Mouse (Mus musculus): ENCODE measurements around the gene Tnc. TPM values are rescaled to one million over a fixed set of nuclear protein-coding genes. Genes with fewer than 3 reads are reported as not detected.
A peak's percentile ranks its signal among the peaks of the same experiment; 100 is the strongest.

The Tnc gene
- total RNA-seq (2021) = 10 to 100 TPM; 25.7 to 52.9 TPM
- long read RNA-seq, experiment 1, full-length matches to known transcripts = 12 of 51 reads
- long read RNA-seq, experiment 1, partial matches to known transcripts = 12 of 51 reads
- long read RNA-seq, experiment 1, other reads (novel, unspliced or antisense) = 27 of 51 reads
- long read RNA-seq, experiment 2, full-length matches to known transcripts = 1 of 42 reads
- long read RNA-seq, experiment 2, partial matches to known transcripts = 10 of 42 reads
- long read RNA-seq, experiment 2, other reads (novel, unspliced or antisense) = 31 of 42 reads

DNA sequence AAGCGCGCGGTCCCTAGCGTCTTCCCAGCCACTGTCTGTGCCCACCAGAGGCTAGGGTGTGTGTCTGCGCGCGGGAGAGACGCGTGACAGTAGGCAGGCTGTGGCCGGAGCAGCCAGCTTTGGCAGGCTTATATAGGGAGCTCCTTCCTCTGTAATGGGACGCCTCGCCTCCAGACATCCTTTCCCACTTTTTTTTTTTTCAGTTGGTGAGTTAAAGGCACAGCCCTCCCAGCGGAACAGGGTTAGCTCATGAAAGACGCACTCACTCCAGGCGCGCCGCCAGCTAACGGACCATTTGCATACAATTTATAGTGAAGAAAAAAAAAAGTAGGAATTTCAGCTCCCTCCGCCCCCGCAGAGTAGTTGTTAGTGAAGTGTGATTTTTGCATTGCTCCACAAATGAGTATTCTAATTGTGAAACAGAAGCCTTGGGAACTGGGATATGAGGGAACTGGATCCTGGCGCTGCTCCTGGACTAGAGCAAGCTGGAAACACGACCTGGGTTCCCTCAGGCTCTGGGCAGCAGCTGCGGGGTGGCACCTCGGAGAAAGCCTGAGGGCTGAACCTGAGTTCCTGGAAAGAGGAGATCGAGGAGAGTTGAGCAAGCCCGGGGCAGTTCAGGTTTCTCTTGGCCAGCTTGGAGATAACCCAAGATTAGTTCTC, at the start of gene Tnc:
Tnc (minus strand) TSS at position 185 of the 663 bp plus-strand sequence.
- peak; percentile 59 for DNase-seq

DNA sequence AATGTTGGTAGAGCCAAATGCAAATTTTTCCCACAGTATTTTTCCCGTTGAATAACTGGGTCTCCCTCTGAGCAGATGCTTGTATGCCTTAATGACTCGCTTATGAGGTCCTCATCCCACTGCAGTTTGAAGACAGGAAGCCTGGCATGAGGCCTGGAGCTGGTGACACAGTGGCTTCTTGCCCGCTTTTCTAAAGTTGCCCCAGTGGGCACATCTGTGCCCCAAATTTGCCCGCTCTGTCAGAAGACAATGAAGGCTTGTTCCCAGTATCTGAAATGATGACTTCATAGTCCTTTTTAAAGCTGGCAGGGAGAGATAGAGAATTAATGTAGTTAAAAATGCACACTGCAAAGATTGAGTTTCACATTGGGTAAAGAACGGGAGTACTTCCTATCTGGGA, 47.4 kb upstream of the Tnc start:
- DNase-seq = peak; percentile 12

DNA sequence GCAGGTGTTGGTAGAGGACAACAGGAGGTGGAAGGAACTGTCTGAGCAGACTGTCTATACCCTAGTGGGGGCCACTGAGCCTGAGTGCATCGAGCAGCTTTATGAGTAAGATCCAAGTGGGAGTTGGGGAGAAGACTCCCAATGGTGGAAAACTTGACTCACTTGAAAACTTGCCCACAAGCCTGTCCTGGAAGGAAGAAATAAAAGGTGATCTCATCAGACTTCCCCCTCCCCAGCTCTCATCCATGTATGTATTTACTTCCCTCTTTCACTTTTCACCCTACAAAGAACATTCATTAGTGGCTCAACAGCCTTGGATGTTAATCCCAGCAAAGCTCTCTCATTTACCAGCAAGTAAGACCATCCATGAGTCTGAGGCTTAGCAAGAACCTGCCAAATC, 46.0 kb upstream of the Tnc start:
- DNase-seq = no peak

DNA sequence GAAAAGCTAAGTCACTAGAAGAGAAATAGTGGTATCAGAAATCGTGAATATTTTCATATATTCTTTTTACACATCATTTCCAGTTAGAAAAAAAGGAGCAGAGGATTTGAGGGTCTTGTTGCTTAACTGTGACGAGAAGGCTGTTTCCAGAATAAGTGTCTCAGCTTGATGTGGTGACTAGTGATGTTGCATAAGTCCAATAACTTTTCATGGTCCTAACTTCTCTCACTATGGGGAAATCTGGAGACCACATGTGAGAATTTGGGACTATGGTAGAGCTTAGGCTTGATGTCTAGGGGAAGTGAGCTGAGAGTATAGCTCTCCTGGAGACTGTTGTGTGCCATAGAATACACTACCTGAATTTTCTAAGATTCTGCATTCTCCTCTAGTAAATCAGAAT, 42.6 kb upstream of the Tnc start:
- no peak for DNase-seq

DNA sequence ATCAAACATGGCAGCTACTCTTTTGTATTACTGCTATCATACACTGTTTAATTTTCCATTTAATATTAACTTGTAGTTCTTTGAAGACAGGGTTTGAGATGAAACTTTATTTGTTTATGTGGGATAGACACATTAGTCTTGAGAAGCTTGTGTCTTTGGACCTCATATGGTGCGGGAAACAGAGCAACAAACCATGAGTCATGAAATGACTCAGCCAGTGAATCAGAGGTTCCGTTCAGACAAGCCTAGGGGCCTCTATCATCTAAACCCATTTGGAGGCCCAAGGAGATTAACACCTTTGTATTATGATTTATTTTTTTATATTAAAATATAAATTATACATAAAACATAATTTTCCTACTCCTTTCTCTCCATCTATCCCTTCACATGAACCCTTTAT, 40.9 kb upstream of the Tnc start:
- DNase-seq = no peak

DNA sequence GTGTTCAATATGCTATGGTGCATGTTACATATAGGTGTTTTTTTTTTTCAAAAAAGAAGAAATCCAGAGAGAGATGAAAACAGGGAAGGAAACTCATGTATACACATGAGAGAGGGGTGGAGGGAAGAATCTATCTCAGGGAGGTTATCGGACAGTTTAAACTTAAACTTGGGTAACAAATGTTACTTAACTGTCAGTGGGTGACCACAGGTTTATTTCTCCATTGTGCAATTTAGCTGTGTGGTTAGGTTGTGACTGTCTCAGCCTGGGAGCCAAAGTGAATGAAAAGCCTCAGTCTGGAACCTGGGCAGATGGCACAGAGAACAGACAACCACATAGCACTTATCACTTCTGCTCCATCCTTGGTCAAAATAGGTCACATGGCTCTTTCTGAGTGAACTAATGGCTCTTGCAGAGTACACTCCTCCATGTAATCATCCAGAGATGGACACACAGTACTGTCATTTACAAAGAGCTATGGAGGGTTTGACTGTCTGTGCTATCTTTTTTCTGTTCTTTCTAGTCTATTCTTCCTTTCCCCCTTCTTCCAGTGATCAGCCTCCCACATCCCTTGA, 39.3 kb upstream of the Tnc start:
- DNase-seq = no peak

DNA sequence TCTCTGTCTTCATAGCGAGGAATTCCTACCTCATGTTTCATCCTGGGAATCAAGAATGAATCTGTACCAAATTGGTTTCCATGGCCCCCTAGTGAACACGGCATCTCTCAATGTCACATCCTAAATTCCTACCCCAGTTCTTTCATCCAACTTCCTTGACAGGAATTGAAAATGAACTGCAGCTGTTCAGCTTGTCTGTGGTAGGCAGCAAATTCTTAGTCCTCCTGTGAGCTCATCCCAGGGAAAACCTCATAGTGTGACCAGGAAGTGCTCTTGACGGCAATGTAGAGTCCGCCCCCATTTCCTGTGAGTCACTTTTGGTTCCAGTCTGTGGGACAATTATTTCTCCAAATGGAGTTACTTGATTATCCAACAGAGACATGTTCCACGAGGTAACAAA, 37.0 kb upstream of the Tnc start:
- no peak for DNase-seq

DNA sequence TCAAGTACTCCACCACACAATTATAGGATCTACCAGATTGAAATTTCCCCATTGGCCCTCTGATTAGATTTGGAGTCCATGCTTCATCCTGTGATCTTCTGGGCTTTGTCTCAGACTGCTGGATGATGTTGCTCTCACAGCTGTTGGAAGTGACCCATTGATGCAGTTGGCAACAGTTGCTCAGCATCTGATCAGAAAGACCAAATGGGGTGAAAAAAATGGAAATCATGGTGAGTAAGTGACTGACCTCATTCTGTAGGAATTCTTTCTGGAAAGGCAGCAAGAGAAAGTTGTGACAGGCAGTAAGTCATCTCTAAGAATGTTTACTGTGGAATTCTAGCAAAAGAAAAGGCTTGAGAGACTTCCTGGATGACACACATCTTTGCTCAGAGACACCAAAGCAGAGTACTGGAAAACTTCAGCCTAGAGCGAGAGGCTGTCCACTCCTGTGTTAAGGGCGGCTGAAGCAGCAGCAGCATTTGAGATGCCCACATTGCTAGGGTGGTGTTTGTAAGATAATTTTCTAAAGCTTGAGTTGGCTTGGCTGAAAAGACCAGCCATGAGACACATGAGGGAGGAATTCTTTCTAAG, 31.3 kb upstream of the Tnc start:
- peak; percentile 13 for DNase-seq

DNA sequence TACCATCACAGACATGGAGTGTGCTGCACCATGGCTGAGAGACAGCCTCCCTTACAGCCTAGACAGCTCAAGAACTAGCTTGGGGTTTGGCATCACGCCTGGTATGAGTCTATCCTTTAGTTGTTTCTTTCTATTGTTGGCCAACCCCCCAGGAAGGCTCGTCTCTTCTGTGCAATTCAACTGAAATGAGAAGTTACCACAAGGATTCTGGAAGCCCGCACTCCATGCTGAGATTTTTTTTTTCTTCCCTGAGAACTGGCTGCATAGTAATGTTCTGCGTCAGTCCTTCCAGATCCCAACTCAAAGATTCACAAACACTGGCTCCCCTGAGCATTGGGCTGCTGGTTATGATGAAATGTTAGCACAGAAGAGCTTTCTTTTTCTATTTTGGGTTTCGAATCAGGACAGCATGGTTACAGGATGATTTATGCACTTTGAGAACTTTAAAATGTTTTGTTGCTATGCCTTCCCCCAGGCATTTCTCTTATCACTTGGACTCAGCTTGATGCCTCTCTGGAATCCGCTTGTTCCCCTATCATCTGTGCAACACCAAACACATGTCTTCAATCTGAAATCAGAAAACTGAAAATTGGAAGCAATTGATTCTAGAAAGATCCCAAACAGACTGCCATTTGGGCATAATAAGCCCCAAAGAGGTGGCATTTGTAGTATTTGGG, 29.7 kb upstream of the Tnc start:
- DNase-seq = peak; percentile 16

DNA sequence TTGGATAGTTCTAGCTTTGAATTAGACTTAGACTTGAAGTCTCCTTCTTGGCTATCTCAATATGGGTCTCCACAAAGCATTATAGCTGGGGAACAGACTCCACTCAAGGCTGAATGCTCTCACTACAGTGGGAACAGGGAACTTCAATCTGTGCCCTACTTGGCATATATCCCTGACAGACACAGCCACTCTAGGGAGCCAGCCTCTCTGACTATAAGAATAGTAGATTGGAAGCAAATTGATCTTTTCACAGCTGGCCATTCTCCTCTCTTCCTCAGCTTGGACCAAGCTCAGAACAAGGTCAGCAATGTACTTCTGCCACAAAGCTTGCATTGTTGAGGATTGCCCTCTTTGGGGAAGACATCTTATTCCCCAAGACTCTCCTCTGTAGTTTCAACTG, 27.9 kb upstream of the Tnc start:
- DNase-seq = no peak

DNA sequence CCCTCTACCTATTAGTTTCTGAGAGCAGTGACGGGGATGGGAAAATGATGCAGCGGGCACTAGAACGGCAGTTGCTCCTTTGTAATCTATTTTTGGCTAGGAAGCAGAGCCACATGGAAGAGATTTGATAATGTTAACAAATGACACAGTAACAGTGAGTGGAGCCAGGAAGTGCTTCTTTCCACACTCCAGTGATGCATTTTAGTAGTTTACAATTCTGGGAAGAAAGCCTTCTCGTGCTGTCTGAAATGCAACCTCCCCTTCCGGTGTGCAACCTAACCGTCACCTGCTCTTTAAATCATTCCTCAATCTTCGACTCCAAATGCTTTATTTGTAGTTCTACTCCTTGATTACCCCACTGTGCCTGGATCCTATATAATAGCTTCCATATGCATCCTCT, 20.6 kb upstream of the Tnc start:
- no peak for DNase-seq

DNA sequence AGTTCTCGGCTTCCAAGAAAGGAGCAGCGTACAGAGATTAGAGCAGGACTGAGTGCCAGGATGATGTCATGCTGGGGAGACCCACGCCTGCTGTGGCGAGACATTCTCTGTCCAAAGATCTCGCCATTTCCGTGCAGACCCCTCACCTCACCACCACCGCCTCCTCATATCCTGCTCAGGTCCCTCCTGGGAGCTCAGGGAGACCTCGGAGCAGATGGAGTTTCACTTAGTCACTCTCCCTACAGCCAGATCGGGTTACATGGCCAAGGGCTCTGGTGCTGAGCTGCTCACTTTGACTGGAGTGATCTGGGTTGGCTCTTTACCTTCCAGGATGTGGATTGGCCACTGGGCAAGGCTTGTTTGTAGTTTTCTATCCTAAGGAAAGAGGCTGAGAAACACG, 18.5 kb upstream of the Tnc start:
- DNase-seq = no peak

DNA sequence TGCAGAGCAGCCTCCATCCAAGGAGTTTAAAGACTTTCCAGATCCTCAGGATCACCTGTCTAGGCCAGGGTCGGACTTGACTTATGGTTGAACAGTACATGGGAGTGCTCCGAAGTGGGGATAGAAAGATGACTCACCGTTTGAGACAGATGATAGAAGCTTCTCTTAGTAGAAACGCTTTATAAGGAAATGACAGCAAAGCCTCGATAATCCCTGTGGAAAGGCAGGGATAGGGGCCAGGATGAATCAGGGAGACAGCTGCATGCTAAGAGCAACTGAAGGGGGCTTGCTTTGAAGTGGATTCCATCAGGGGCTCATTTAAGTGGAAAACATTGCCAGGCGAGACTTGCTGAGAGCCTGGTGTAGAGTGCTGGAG, 12.0 kb upstream of the Tnc start:
- DNase-seq = no peak

DNA sequence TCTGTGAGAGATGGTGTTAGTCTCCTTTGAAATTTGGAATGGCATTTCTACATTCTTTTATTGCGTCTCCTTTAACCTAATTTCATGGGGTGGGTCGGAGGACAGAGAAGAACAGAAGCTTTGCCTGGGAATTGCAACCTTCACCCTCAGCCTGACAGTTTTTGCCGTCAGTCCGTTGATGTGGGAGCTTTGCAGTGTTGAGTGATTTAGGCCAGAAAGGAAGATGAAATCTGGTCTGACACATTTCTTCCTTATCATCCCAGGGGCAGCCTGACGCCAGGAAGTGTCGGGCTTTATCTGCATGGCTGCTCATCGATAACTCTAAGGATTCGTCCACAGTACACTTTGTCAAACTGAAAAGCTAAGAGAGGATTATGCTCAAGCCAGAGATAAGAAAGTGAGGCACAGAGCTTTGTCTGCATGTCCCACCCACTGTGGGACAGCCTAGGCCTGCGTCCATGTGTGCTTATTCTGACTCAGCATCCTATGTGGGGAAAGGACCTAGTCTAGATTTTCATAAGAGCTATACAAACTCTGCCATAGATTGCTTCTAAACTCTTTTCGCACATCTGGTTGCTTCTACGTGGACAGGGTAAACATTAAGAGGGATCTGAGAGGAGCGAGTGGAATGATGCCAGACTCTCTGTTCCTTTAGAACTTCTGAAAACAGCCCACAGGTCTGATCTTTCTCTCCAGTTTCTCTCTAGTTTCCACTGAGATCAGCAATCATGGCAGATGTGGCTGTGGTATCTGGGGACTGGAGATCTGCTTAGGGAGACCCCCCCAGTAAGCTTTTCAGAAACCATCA, 11.4 kb upstream of the Tnc start:
- no peak for DNase-seq

DNA sequence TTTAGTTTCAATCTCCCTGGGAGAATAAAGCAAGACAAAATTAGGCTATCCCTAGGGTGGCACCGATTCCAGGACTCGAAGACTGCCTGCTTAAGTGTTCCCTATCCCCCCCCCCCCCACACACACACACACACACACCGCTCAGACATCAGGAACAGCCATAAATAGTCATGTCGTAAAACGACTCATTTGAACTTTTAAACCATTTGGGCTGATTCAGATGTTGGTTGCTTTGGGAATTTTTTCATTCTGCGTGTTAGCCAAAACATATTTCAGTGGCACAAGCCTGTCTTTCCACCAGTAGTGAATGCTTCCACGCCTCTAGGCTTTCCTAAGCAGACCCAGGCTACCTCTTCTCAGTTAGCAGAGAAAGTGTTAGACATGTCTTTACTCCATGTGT, 1.4 kb upstream of the Tnc start:
- no peak for DNase-seq

DNA sequence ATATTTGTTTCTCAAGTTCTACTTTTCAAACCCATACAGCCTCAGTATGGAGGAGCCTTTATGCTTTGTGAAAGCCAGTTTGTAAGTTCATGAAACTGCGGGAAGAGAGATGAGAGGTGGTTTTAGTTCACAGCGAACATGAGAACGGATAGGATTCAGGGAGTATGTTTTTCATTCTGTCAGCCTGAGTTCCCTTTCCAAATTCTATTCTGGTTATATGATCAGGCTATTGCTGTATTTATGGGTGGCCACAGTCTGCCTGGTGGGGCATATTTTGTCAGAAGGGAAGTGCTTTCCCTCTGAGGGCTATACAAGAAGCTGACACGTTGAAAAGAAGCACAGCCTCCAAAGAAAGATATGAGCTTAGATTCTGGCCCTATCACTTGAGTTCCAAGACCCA, 2.9 kb downstream of the Tnc start:
- no peak for DNase-seq

DNA sequence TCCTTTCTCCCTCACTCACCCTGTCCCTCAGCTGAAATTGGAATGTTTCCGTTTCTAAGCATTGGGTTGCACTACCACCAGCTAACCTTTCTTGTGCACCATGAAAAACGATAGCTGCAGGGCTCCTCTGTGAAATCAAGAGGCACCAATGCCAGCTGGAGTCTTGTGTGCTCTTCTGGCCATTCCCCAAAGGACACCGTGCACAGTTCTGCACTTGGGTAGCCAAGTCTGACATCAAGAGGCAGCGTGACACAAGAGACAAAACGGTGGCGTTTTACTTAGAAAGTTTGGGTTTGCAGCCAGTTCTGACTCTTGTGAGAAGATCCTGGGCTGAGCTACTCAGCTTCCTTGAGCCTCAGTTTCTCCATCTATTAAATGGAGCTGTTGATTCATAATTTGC, 3.4 kb downstream of the Tnc start:
- DNase-seq = no peak

DNA sequence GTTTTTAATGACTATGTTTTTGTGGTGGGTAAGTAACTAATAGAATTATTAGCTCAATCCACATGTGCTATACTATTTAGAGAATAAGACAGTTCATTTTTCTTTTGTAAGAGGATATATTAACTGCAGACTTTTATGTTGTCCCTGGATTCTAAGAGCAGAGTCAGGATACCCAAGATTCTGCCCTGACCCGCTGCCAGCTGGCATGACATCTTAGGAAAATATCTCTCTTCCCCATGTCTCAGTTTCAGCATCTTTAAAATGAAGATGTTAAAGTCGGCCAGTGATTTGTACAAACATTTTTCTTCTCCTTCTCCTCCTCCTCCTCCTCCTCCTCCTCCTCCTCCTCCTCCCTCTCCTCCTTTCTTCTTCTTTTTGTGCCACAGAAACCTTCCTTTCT, 7.7 kb downstream of the Tnc start:
- DNase-seq = peak; percentile 8

DNA sequence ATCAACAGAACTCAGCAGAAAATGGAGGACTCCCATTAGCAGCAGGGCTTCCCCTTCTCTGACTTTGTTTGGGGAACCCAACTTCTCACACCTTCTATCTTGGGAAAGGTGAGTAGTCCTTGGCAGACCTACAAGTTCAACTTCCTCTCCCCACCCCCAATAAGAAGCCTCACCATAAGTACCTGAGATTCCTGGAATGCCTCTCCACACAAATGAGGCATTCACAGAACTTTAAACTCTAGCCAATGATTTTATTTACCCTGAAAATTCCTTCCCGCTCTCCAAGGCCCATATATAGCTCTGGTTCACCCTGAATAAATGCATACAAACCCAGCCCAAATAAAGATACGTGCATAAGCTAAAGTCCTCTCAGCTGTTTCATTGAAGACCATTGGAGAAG, 9.3 kb downstream of the Tnc start:
- DNase-seq = no peak

DNA sequence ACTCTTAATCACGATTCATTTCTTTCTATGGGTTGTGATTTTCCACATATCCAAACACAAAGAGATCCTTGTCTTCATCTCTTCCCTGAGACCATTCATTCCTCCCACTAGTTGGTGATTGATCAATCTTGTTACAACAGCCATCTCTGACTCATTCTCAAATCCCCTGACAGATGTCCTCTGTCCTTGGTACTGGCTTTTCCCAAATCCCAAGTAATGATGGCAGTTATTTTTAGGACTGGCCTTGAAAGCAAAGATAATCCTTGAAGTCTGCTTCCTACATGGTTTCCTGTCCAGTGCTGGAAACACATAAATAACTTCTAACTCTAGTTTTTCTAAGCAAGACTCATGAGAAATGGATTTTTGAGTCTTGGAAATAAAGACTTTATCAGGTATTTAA, 12.1 kb downstream of the Tnc start:
- no peak for DNase-seq

DNA sequence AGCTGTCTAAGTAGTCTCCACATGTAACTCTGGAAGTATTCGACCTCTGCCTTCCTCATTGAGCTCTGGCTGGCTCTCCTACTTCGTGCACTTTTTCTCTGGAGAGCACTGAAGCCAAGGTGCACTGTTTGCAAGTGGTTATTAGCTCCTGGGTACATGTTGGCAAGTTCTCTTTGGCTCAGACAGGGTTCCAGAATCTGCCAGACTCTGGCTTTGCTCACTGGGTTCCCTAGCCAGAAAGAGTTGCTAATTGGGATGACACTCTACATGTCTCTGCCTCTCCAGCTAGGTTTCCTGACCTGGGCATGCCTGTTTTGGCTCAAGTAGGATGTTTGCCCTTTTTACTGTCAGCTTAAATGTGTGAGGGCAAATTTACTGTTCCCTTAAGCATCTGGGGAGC, 13.6 kb downstream of the Tnc start:
- no peak for DNase-seq

DNA sequence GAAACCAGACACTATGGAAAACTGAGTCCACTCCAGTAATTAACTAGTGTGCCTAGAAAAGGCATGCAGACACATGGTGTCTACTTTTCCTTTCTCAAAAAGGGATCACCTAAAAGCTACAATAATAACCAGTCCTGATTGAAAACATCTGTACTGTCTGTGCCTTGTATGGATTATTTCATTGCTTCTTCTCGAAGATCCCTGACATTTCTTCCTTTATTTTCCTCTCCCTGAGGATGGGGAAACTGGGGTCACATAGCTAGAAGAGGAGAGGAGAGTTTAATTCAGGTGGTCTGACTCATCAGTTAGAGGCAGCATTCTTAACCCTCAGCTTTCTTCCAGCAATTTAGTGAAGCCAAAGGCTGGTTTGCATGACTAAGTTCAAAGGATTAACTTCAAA, 17.3 kb downstream of the Tnc start:
- no peak for DNase-seq
